Mouse (Mus musculus) frontal cortex, postnatal 25 days (tissue): Measurements from ENCODE around the gene Plekha6.

Source experiments
- DNase-seq, 2 experiments: peaks; one replicate each; pipeline ENCODE4 v3.0.0; 2022; ENCODE audit warnings: low spot score in 2 of 2

Plekha6 gene

DNA sequence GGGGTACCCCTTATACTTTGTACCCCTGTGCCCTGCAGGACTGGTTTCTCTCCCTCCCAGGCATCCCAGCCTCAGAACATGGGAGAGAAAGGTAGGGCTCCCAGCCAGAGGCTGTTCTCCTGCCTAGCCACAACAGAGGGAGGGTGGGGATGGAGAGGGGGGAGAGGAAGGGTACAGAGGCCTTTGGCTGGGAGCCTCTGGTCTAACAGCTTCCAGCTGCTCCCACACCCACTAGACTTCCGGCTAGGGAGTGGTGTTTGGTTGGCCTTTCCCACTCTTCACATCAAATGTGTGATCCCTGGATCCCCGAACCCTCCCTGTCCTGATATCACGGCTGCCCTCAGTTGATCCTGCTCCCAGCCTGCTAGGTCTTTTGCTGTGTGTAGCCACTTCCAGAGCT lies 76.9 kb downstream of the Plekha6 start:
- no peak for DNase-seq

DNA sequence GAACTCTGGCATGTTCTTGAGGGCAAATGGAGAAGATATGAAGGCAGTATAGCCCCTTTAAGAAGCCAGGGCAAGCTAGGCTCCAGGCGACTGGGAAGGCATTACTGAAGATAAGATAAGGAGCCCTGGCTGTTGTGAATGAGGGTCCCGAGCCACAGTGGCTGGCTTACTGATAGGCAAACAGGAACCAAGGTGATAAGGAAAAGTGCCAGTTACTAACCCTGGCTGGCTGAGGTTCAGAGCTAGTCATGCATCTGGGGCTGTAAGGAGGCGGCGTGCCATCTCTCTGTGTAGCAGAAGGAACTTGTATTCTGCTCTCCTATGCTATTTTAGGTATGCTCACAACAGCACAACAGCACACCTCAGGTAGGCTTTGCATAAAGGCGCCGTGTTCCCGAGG lies 80.7 kb downstream of the Plekha6 start:
- no peak for DNase-seq

DNA sequence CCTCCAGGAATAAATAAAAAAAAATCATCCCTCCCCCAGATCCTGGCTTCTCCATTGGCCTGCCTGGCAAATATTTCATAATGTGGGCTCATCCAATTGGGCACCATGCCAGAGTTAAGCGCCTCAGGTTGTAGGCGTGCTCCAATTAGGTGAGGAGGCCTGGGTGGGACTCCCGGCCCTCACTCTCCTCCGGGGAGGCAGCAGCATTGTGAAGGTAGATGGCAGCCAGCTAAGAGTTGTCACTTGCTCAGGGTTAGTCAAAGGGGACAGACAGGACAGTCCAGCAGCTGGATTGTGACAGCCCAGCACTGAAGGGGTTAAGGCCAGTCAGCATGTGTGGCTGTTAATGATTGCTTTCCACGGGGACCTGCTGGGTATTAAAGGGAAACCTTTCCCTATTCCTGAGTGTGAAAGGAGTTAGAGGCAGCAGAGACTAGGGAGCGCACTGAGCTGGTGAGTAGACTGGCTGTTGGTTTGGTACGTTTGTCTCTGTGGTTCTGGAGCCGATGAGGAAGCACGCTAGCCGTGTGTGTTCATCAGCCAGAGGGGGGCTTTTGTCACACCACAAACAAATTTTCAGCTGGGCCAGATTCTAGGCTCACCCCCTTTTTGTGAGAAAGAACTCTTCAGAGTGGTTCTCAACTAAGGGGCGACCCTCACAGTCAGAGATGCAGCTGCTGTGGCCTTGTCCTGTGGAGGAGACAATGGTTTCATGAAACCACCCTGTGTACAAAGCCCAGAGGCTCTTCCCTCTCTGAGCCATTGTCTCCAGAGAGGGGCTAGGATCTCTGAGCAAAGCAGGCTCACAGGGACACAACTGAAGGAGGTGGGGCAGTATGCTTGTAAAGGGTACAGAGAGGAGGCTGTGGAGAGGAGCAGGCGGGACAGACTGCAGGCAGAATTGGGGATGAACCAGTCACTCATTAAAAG lies 81.9 kb downstream of the Plekha6 start:
- DNase-seq = no peak

DNA sequence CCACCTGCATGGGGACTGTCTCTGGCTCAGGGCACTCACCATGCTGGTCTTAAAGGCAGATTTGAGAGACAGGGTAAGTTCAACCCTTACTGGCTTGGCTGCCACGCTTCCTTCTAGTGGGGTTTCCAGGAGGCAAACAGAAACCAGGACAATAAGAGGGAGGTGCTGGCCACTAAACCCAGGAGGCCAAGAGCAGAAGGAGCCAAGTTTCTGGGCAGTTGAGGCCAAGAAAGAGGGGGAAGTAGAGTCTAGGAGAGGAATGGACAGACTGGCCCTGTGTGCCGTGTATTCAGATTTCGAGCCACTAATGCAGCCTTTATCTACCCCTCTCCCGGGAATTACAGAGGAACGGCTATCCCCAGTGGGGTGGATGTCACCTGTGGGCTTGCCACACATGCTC lies 83.2 kb downstream of the Plekha6 start:
- DNase-seq = no peak

DNA sequence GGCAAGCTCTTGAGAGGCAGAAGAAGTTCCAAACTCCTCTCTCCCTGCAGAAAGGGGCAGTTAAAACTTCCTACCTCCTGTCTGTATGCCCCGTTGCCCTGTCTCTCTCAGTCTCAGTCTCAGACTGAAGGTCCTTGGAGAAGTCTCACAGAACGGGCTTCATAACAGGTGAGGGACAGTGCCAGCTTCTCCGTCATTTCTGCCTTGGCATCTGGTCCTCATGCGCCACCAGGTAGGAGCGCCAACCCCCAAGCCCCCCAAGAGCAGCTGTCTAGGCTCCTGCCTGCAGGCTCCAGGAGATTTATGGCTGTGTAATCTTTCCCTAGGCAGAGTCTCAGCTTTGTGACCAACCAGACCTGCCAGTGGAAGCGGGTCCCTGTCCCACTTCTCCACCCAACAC lies 86.8 kb downstream of the Plekha6 start:
- no peak for DNase-seq

DNA sequence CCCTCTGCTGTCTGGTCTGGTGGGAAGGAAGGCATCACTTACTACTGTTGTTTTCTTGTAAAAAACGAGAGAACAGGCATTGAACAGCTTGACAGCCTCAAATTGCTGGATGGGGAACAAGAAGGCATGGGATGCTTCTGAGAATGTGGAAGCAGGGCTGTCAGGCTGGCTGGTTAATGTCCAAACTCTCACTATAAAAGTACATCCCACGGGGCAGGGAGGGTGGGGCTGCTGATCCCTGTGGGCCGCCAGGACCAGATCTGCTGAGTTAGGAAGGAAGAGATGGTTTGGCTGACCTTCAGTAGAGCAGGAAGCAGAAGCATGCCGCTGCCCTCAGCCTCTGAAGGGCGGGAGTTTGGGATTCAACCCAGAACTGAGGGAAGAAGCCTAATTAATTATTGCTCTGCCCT lies 87.6 kb downstream of the Plekha6 start:
- DNase-seq = no peak

DNA sequence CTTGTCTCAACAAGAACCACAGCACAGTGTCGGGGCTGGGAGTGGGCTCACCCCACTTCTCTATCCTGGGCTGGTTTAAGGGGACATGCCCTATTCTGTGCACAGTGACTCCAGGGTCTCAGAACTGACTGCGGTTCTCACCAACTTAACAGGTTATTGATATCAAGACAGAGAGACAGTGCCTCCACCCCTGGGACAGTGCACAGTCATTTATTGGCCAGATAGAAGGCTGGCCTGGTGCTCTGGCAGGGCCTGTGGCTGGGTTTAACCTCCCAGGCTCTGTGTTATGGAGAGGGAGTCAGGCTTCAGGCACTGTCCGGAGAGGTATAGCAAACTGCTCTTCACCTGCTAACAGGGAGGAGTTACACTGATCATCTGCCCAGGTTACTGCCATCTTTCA lies 88.2 kb downstream of the Plekha6 start:
- DNase-seq = no peak

DNA sequence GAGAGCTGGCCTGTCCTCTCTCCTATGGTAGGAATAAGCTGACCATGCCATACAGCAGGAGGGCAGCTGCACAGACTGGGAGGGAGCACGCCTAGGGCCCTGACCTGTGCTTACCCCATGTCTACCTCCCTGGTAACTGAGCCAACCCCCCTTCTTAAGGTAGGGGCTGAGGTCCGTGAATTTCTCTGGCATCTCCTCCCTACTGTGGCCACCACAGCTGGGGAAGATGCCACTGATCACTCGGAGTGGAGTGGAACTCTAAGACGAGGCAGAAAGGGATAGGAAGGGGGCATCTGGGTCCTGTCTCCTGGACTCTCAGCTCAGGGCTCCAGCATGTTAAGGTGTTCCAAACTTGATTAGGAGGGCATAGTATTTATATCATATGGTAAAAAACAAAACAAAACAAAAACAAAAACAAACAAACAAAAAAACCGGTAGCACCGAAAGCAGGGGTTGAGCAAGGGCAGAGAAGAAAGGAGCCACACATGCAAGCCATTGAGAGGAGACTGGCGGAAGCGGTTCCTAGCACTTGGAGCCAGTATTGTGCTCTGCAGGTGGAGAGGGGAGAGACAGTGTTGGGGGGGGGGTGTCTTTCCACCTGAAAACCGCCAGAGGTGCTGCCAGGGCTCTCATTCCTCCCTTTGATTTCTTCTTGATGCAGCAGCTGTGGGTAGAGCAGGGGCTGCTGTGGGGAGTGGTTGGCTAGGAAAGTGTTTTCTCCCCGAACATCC lies 89.0 kb downstream of the Plekha6 start:
- DNase-seq = no peak

DNA sequence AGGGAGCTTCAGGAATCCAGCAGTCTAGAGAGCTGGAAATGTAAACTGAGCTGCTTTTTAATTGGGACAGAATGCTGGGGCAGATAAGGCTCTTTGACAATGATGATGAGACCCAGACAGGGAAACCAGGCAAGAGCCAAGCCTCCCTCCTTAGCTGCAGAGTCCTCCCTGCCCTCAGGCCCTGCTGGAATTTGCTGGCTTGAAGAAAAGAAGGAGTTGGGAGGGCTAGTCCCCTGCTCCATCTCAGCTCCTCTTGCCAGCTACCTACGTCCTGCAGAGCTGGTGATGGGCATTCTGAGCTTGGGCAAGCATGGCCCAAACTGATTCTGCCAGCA lies 89.5 kb downstream of the Plekha6 start:
- DNase-seq = no peak

DNA sequence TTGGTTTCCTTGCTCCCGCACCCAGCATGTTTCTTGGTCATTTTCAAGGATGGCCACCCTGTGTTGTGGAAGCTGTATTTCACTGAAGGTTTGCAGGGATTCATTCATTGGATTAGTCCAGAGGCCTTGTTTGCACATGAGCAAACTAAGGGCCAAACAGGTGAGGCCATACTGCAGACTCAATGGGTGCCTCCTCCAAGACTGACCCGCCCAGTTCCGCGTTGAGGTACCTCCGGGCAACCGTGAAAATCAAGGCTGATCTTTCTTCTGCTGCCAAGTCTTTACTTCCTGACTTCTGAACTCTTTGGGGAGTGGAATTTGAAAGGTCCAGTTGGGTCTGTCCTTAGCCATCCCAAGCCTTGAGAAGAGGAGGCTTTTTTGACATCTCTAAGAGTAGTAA lies 90.2 kb downstream of the Plekha6 start:
- DNase-seq = no peak

DNA sequence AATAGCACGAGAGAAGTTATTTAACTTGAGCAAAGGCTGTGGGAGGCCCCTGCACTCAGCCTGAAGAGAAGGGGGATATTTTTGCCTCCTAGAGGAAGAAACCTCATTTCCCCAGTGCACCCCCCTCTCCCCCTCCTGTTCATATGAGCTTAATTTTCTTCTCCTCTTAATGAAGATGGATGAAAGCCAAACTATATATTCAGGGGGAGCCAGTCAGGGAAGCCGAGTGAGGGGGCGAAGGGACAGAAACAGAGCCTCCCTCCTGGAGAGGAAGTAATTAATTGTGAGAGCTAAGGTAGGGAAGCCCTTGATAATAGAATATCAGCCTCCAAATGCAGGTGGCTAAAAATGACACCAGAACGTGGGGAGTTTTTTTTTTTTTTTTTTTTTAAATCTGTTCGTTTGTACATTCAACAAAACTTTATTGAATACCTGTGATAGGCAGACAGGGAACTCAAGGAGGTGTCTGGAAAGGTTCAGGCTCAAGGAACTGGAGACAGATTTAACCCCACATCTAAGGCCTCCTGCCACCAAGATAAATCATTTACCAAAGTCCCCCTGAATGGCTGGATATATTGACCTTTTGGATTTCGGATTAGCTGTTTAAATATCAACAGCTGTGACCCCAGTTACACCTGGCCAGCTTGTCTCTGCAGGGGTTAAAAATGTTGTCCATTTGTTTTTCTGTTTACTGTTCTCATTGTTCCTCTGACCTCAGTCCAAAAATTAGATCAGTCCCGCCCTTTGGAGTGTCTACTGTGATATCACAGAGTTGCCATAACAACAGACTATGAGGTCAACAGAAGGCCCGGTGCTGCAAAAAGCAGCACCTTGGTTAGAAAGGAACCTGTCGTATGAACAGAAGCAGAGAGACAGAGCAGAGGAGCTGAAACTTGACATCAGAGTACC lies 91.1 kb downstream of the Plekha6 start:
- no peak for DNase-seq

DNA sequence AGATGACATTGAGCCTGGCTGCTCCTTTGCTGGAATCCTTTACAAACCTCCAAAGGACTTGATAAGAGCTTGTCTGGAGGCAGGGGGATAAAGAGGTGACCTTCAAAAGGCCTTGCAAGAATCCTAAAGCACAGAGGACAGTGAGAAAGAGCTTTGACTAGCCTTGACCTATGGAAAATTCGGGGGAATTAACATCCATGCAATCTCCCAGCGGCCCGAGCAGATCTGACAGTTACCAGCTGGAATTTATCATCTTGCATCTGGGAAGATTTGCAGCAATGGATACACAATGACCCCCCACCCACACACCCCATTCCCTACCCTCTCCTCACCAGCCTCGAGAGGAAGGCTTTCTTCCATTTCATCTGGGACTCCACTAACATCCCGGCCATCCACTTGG lies 91.8 kb downstream of the Plekha6 start:
- no peak for DNase-seq

DNA sequence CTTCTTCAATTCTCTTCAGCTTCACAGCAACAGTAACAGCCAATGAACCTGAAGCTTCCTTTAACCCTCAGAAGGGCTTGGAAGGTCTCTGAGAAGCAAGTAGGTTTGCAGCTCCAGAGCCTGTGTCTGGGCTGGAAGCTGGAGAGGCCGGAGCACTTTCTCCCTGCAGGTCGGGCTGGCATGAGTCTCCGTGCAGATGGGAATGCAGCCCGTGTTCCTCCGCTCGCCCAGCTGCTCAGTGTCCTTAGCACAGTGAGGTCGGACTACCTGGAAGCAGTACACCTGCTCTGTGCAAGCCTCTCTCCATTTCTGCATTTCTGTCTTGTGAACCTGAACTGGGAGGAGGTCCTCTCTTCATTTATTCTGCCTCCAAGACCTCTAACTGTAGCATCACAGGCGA lies 92.3 kb downstream of the Plekha6 start:
- no peak for DNase-seq

DNA sequence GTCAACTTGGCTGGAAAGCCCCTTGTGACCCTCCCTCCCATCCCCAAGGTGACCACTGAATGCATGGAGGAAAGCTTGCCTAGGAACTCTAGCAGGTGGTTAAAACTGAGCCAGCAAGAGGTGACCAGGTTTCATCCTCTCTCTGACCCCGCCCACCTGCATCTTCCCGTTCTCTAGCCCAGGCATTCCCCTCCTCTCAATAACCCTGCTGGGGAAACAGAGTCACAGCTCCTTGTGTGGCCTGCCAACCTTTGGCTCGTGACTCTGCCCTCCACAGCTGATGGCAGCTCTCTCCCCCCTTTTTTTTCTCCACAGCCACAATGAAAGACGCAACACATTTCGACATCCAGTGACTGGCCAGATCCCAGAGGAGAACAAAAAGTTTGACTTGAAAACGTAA lies 94.7 kb downstream of the Plekha6 start:
- DNase-seq = no peak

DNA sequence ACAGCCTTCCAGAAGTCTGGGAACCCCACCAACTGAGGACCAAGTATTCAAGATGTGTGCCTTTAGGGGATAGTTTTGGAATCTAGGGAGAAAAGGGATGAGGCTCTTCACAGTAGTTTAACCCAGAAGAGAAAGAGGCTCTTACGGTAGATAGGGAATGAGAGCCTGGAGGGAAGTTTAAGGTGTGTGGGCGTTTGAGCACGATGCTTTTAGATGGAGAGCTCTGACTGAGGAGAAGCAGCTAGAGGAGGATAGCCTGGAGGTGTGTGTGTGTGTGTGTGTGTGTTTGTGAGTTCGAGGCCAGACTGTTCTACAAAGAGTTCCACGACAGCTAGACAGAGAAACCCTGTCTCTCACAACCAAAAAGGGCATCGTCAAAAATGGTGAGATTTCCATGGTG lies 98.6 kb downstream of the Plekha6 start:
- DNase-seq = no peak

DNA sequence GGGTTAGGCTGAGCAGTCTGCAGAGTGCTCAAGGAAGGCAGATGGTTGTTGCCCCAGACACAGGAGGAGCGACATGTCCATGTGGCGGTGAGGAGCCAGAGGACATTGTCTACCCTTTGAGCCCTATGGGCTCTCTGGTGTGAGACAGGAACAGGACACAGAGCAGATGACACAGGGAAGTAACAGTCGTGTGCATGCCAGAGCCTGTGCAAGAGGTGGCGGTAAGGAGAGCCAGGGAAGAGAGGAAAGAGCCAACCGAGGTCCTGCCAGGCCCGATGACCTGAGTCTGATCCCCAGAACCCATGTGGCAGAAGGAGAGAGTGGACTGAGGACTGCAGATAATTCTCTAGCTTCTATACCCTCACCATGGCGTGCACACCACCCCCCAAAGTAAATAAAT lies 99.1 kb downstream of the Plekha6 start:
- DNase-seq = no peak

DNA sequence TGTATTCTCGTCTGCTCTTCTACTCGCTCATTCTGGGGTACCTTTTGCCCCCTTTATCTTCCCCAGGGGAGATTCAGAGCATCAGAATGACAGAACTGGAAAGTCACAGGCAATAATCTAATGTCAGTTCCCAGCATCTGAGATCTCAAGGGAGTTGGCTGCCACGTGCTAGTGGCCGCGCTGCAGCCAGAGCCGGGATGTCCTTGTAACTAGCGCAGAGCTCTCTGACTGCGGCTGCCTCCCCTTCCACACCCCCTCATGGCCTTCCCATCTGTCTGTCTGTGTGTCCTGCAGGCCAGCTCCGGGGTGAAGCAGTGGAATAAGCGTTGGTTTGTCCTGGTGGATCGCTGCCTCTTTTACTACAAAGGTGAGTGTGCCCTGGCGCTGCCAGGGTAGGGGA lies 100.4 kb downstream of the Plekha6 start:
- DNase-seq = no peak

DNA sequence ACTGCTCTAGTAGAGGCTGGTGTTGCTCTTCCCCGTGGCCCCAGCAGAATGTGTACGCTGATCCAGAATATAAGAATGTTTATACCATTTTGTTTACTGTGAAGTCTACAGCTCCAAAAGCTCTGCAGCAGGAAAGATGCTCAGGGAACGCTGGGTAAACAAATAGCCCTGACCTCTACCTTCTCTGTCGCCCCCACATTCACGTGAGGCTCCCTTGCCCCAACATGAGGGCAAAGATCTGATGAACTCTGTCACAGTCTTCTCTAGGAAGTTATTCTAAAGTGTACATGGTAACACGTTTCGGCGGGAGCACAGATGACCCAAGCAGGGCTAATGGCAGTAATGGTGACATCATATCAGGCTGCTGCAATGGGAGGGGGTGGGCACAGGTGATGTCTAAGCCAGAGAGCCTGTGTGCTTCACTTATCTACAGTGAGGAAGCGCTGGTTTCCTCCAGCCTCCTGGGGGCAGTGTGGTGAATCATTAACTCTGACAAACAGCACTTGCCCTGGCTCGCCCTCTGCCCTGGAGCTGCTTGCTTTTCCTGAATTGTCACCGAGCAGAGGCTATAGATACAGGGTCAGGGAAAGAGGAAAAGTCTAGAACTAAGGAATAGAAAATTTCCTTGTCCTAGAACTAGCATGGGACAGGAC lies 101.2 kb downstream of the Plekha6 start:
- DNase-seq = no peak

DNA sequence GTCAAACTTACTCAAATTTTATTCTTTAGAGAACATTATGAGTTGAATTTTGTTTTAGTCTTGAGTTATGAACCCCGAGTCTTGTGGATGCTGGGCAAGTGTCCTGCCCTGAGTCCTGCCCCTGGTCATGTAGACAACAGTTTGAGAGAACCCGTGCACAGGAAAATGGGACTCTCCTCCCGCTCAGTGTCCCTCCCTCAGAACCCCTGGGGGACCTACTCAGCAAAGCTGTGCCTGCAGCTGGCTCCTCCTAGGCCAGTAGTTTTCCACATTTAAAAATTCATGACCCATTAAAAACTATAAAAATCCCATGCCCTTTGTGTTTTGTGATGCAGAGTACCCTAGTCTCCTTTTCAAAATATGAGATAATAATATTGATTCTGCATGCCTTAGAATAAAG lies 103.1 kb downstream of the Plekha6 start:
- no peak for DNase-seq

DNA sequence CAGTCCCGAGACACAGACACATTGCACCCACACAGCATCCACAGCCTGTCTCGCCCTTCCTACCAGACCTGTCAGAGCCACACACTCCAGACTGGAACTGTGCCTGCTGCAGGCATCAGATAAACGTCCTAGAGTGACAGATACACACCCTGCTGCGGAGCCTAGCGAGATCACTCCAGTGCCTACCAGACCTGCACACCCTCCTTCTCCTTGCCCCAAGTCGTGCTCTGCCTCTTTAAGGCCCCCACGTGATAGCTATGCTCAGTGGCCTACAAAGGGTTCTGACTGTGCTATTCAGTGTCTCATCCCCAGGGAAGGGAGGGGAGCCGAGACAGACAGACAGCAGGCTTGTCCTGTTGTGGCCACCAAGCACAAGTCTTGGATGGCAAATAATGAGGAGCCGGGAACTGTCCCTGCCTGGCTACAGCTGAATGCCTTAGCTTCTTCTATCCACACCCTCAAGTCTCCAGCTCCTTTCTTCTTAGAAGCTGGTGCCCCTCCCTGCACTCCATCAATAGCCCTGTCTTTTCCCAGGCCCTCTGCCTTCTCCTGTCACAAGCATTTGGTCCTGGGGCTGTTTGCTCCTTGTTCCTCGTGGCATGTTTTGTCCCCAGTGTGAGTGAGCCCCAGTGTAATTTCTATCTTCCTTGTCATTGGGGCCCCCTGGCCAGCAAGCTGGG lies 103.9 kb downstream of the Plekha6 start:
- DNase-seq = peak in 1 of 2 experiments; percentile 14

DNA sequence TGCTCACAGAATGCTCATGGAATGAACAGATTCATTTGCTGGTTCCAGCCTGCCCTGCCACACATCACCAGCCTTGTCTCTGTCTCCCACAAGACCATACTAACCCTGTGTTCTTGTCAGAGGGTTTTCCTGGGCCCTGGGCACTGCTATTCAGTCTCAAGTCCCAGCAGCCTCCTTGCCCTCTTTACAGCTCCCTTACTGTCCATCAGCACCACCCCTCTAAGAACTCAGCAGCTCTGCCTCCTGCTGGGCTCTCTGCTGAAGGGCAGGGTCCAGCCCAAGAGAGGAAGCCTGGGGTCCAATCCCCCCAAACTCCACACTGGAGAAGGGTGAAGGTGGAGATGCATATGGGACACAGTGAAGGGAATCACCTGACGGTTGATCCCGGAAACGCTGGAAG lies 104.5 kb downstream of the Plekha6 start:
- DNase-seq = no peak
